Mouse (Mus musculus) kidney, adult 8-10 months (tissue): ENCODE measurements around the gene Map4k4.

Experiments
- DNase-seq, 2 experiments: peaks; one replicate each; pipeline ENCODE4 v3.0.0; 2022

Map4k4 gene

GRCm38 (mm10) chr1:39936934-39937333 is 36.2 kb downstream of the Map4k4 start:
- DNase-seq: no peak

GRCm38 (mm10) chr1:39937609-39938008 is 36.9 kb downstream of the Map4k4 start:
- no peak for DNase-seq

- no peak for DNase-seq
These were observed 38.7 kb downstream of the Map4k4 start for GRCm38 (mm10) chr1:39939401-39939800.

GRCm38 (mm10) chr1:39940342-39940741 is 39.6 kb downstream of the Map4k4 start:
- DNase-seq: no peak

- DNase-seq: no peak
These were observed 40.8 kb downstream of the Map4k4 start for GRCm38 (mm10) chr1:39941237-39942179.

- DNase-seq: no peak
These were observed 42.2 kb downstream of the Map4k4 start for GRCm38 (mm10) chr1:39942935-39943334.

GRCm38 (mm10) chr1:39944306-39944971 is 43.7 kb downstream of the Map4k4 start:
- no peak for DNase-seq

- no peak for DNase-seq
These were observed 44.2 kb downstream of the Map4k4 start for GRCm38 (mm10) chr1:39944972-39945323.

GRCm38 (mm10) chr1:39946391-39946790 is 45.7 kb downstream of the Map4k4 start:
- no peak for DNase-seq

GRCm38 (mm10) chr1:39947179-39947578 is 46.5 kb downstream of the Map4k4 start:
- DNase-seq: no peak

- no peak for DNase-seq
These were observed 47.1 kb downstream of the Map4k4 start for GRCm38 (mm10) chr1:39947701-39948359.

- no peak for DNase-seq
These were observed 48.5 kb downstream of the Map4k4 start for GRCm38 (mm10) chr1:39949205-39949604.

GRCm38 (mm10) chr1:39949790-39950462 is 49.2 kb downstream of the Map4k4 start:
- no peak for DNase-seq

GRCm38 (mm10) chr1:39950590-39950989 is 49.9 kb downstream of the Map4k4 start:
- no peak for DNase-seq

GRCm38 (mm10) chr1:39954652-39955051 is 53.9 kb downstream of the Map4k4 start:
- DNase-seq: no peak

- no peak for DNase-seq
These were observed 56.0 kb downstream of the Map4k4 start for GRCm38 (mm10) chr1:39956712-39957111.

GRCm38 (mm10) chr1:39957981-39958380 is 57.3 kb downstream of the Map4k4 start:
- DNase-seq: no peak

GRCm38 (mm10) chr1:39960623-39961022 is 59.9 kb downstream of the Map4k4 start:
- no peak for DNase-seq

GRCm38 (mm10) chr1:39961113-39961512 is 60.4 kb downstream of the Map4k4 start:
- no peak for DNase-seq

GRCm38 (mm10) chr1:39962321-39962720 is 61.6 kb downstream of the Map4k4 start:
- DNase-seq: no peak

- no peak for DNase-seq
These were observed 62.1 kb downstream of the Map4k4 start for GRCm38 (mm10) chr1:39962840-39963239.

GRCm38 (mm10) chr1:39963821-39964220 is 63.1 kb downstream of the Map4k4 start:
- no peak for DNase-seq

- DNase-seq: no peak
These were observed 63.7 kb downstream of the Map4k4 start for GRCm38 (mm10) chr1:39964427-39964826.
